12 mouse cellular contexts compared by ENCODE assay signal in the genomic region with DNA sequence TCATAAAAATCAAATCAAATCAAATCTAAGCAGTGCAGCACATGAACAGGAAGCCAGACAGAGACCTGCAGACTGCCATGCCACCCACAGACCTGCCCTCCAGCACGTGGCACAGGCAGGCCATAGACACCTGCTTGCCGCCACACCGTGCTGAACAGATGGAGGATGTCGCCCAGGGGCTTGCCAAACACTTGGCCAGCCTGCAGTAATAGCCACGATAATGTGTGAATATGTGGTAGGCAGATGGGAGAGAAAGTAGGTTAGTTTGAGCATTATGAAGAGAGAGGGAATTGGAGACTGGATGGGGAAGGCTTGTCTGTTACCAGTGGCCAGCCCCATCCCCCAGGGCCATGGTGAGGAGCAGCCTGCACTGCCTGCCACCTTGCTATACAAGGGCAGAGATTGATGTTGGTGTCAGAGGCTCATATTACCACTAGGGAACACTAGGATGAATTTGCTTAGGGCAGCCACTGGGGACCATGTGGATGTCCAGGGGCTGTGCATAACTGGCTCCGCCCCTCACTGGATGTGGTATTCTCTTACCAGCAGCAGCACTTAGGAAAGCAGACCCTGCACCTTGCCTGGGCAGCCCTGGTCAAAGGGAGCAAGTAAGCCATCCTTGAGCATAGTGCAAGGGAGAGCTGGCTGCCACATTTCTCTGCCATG. TPM values are rescaled to one million over a fixed set of nuclear protein-coding genes. Genes with fewer than 3 reads are reported as not detected.
A peak's percentile ranks its signal among the peaks of the same experiment; 100 is the strongest.
DNase-seq lines count a peak whose midpoint lies in the region; ATAC-seq and TF ChIP-seq lines count a peak whose summit lies in the region.
"Had no signal": no experiment of that assay in that cellular context is flagged by ENCODE, and none has a peak within 500 bp of the region (broad histone marks: within the 10 kb centered on the region; RNA-seq: fewer than 3 reads in every experiment).

No protein-coding gene starts in this region.

- peak; percentile 91 for ATAC-seq in kidney, embryonic 16.5 days (ENCODE audit: low FRiP score, low TSS enrichment)
- ATAC-seq in neural tube, embryonic 13.5 days (ENCODE audit: low read depth): no peak
- no peak for ATAC-seq in CD4-positive, CD25-positive, alpha-beta regulatory T cell, adult 4 months
- ATAC-seq in liver, embryonic 12.5 days: no peak
- ATAC-seq: forebrain, embryonic 15.5 days had no signal

- DNase-seq in kidney, adult 2 months: no peak
- peak; percentile 49 for DNase-seq in brain, embryonic 14.5 days (ENCODE audit: low read depth)
- DNase-seq in embryo, embryonic 9.5 days (ENCODE audit: extremely low spot score): peak; percentile 31
- no peak for DNase-seq in spleen, adult 18-20 months
- DNase-seq: lung, postnatal 4 days; thymus, adult 2 months had no signal

- H3K9ac ChIP-seq in kidney, embryonic 16.5 days (replicated peaks; ENCODE audit: low read length): no peak overlapping the region; the same call in 1 of the 2 replicates
- H3K9ac ChIP-seq in neural tube, embryonic 13.5 days: peak overlapping the region; percentile 23; the same call in 1 of the 2 replicates
- no peak overlapping the region for H3K9ac ChIP-seq in liver, embryonic 12.5 days
- H3K9ac ChIP-seq: forebrain, embryonic 15.5 days had no signal

- H3K27ac ChIP-seq in kidney, embryonic 16.5 days (ENCODE audit: low read length): no peak overlapping the region
- no peak overlapping the region for H3K27ac ChIP-seq in kidney, adult 2 months (ENCODE audit: insufficient read depth, low read depth, low read length)
- H3K27ac ChIP-seq in neural tube, embryonic 13.5 days (replicated peaks): 0 out of 2 replicates have a peak overlapping the region, but pooled peaks have one; percentile 24
- H3K27ac ChIP-seq in liver, embryonic 12.5 days: no peak overlapping the region
- H3K27ac ChIP-seq: forebrain, embryonic 15.5 days had no signal

- H3K4me2 ChIP-seq in kidney, embryonic 16.5 days (replicated peaks; ENCODE audit: low read depth, low read length): no peak overlapping the region
- no peak overlapping the region for H3K4me2 ChIP-seq in neural tube, embryonic 13.5 days
- H3K4me2 ChIP-seq in liver, embryonic 12.5 days: no peak overlapping the region
- H3K4me2 ChIP-seq: forebrain, embryonic 15.5 days had no signal

- no peaks in the 10 kb centered on the region for H3K36me3 ChIP-seq in kidney, embryonic 16.5 days (ENCODE audit: insufficient read depth, low read length)
- H3K36me3 ChIP-seq in kidney, adult 2 months (ENCODE audit: control insufficient read depth, insufficient read depth, low read length): no peaks in the 10 kb centered on the region
- no peaks in the 10 kb centered on the region for H3K36me3 ChIP-seq in neural tube, embryonic 13.5 days
- H3K36me3 ChIP-seq in liver, embryonic 12.5 days: no peaks in the 10 kb centered on the region
- H3K36me3 ChIP-seq: forebrain, embryonic 15.5 days had no signal

- peaks cover 12% of the 10 kb centered on the region for H3K4me1 ChIP-seq in kidney, embryonic 16.5 days (ENCODE audit: insufficient read depth, low read length)
- no peaks in the 10 kb centered on the region for H3K4me1 ChIP-seq in kidney, adult 2 months (ENCODE audit: control insufficient read depth, insufficient read depth, low read length)
- H3K4me1 ChIP-seq in neural tube, embryonic 13.5 days (replicated peaks): peaks cover 8% of the 10 kb centered on the region
- H3K4me1 ChIP-seq in liver, embryonic 12.5 days: no peaks in the 10 kb centered on the region

- no peak overlapping the region for H3K4me3 ChIP-seq in kidney, embryonic 16.5 days (ENCODE audit: low read length)
- no peak overlapping the region for H3K4me3 ChIP-seq in kidney, adult 2 months (ENCODE audit: insufficient read depth, low read depth, low read length)
- H3K4me3 ChIP-seq in neural tube, embryonic 13.5 days: no peak overlapping the region
- no peak overlapping the region for H3K4me3 ChIP-seq in liver, embryonic 12.5 days
- H3K4me3 ChIP-seq: forebrain, embryonic 15.5 days had no signal

- no peak for TF ChIP-seq POLR2A in kidney, adult 2 months (IDR thresholded peaks at IDR 0.05; ENCODE audit: low read depth, low read length)
- no peak for TF ChIP-seq POLR2A in brain, embryonic 14.5 days (IDR thresholded peaks at IDR 0.05; ENCODE audit: borderline replicate concordance, extremely low read depth, insufficient read depth, insufficient read length, poor library complexity, severe bottlenecking)

- H3K27me3 ChIP-seq in kidney, embryonic 16.5 days (ENCODE audit: insufficient read depth, low read length): no peaks in the 10 kb centered on the region
- H3K27me3 ChIP-seq in kidney, adult 2 months (replicated peaks; ENCODE audit: control insufficient read depth, insufficient read depth, low read length): no peaks in the 10 kb centered on the region
- no peaks in the 10 kb centered on the region for H3K27me3 ChIP-seq in neural tube, embryonic 13.5 days
- peaks cover 4% of the 10 kb centered on the region for H3K27me3 ChIP-seq in liver, embryonic 12.5 days (replicated peaks)
- H3K27me3 ChIP-seq: forebrain, embryonic 15.5 days had no signal

- H3K9me3 ChIP-seq in kidney, embryonic 16.5 days (ENCODE audit: low read length): no peaks in the 10 kb centered on the region
- no peaks in the 10 kb centered on the region for H3K9me3 ChIP-seq in neural tube, embryonic 13.5 days
- no peaks in the 10 kb centered on the region for H3K9me3 ChIP-seq in liver, embryonic 12.5 days (replicated peaks)
- H3K9me3 ChIP-seq: forebrain, embryonic 15.5 days had no signal

- no peak for TF ChIP-seq CTCF in kidney, adult 2 months (conservative IDR thresholded peaks at IDR 0.05; ENCODE audit: insufficient read depth, insufficient read length, low read depth, low read length)
- no peak for TF ChIP-seq CTCF in brain, embryonic 14.5 days (IDR thresholded peaks at IDR 0.05; ENCODE audit: borderline replicate concordance, extremely low read depth, insufficient read depth, insufficient read length)

- WGBS in kidney, embryonic 16.5 days: 47% methylated on average over 6 of the region's 6 CpGs
- WGBS in kidney, adult 2 months: 62% methylated on average over 6 of the region's 6 CpGs
- WGBS in neural tube, embryonic 13.5 days: 56% methylated on average over 6 of the region's 6 CpGs
- 58% methylated on average over 6 of the region's 6 CpGs for WGBS in liver, embryonic 12.5 days (ENCODE audit: insufficient replicate concordance)

RNA-seq across cellular contexts. Expression of a gene that starts 4.5 kb away (rescaled TPM):
- 29.1 and 31.4 TPM in 2 replicates for polyA plus RNA-seq in kidney, embryonic 16.5 days (2015; fragmentation: Nextera tagmentation; extraction: Ambion mirVana)
- polyA plus RNA-seq in kidney, adult 2 months (2012; rRNA removed): 11.0 and 12.7 TPM in 2 replicates
- 12.6 and 16.4 TPM in 2 replicates for polyA plus RNA-seq in brain, embryonic 14.5 days (2012; rRNA removed)
- polyA plus RNA-seq in neural tube, embryonic 13.5 days (2015; fragmentation: Nextera tagmentation; extraction: Ambion mirVana): 13.6 and 14.1 TPM in 2 replicates
- 10 to 100 TPM in 1 of 2 experiments, 1 to 10 TPM in 1; 8.6 to 14.2 TPM for polyA plus RNA-seq in CD4-positive, CD25-positive, alpha-beta regulatory T cell, adult 4 months (2017; shearing (Covaris generic))
- polyA plus RNA-seq in liver, embryonic 12.5 days (2016; fragmentation: Nextera tagmentation; extraction: Ambion mirVana): 8.6 and 9.1 TPM in 2 replicates

RNA-seq across cellular contexts. Expression of a gene that starts 10.4 kb away (rescaled TPM):
- 0.04 and 0.07 TPM in 2 replicates for polyA plus RNA-seq in kidney, embryonic 16.5 days (2015; fragmentation: Nextera tagmentation; extraction: Ambion mirVana)
- 0.37 and 0.42 TPM in 2 replicates for polyA plus RNA-seq in kidney, adult 2 months (2012; rRNA removed)
- 0.24 and 0.33 TPM in 2 replicates for polyA plus RNA-seq in brain, embryonic 14.5 days (2012; rRNA removed)
- 0.04 TPM in 1 of 2 replicates, not detected in the other for polyA plus RNA-seq in neural tube, embryonic 13.5 days (2015; fragmentation: Nextera tagmentation; extraction: Ambion mirVana)
- polyA plus RNA-seq in CD4-positive, CD25-positive, alpha-beta regulatory T cell, adult 4 months (2017; shearing (Covaris generic)): not detected
- polyA plus RNA-seq in liver, embryonic 12.5 days (2016; fragmentation: Nextera tagmentation; extraction: Ambion mirVana): 0.41 and 0.43 TPM in 2 replicates

RNA-seq across cellular contexts. Expression of a gene that starts 45.0 kb away (rescaled TPM):
- not detected in 2 replicates for polyA plus RNA-seq in kidney, embryonic 16.5 days (2015; fragmentation: Nextera tagmentation; extraction: Ambion mirVana)
- not detected in 2 replicates for polyA plus RNA-seq in kidney, adult 2 months (2012; rRNA removed)
- polyA plus RNA-seq in brain, embryonic 14.5 days (2012; rRNA removed): not detected in 2 replicates
- not detected in 2 replicates for polyA plus RNA-seq in neural tube, embryonic 13.5 days (2015; fragmentation: Nextera tagmentation; extraction: Ambion mirVana)
- not detected for polyA plus RNA-seq in CD4-positive, CD25-positive, alpha-beta regulatory T cell, adult 4 months (2017; shearing (Covaris generic))
- polyA plus RNA-seq in liver, embryonic 12.5 days (2016; fragmentation: Nextera tagmentation; extraction: Ambion mirVana): not detected in 2 replicates
- polyA plus RNA-seq: forebrain, embryonic 15.5 days; heart, embryonic 16.5 days had no signal

RNA-seq across cellular contexts. Expression of a gene that starts 58.7 kb away (rescaled TPM):
- 9.3 and 9.6 TPM in 2 replicates for polyA plus RNA-seq in kidney, embryonic 16.5 days (2015; fragmentation: Nextera tagmentation; extraction: Ambion mirVana)
- polyA plus RNA-seq in kidney, adult 2 months (2012; rRNA removed): 0.50 and 0.61 TPM in 2 replicates
- polyA plus RNA-seq in brain, embryonic 14.5 days (2012; rRNA removed): 6.9 and 7.0 TPM in 2 replicates
- 12.2 TPM in 2 replicates for polyA plus RNA-seq in neural tube, embryonic 13.5 days (2015; fragmentation: Nextera tagmentation; extraction: Ambion mirVana)
- 1 to 10 TPM; 6.0 to 6.9 TPM for polyA plus RNA-seq in CD4-positive, CD25-positive, alpha-beta regulatory T cell, adult 4 months (2017; shearing (Covaris generic))
- polyA plus RNA-seq in liver, embryonic 12.5 days (2016; fragmentation: Nextera tagmentation; extraction: Ambion mirVana): 1.3 and 1.7 TPM in 2 replicates

Comparison
In these comparisons a context has a peak if more than half of its experiments do, and no peak if none do; other contexts are left out.
1. DNase-seq: peak in brain, embryonic 14.5 days (single experiment) and embryo, embryonic 9.5 days (single experiment); none in kidney, adult 2 months (single experiment) and spleen, adult 18-20 months (0 of 2).